Mouse (Mus musculus): ENCODE data around the gene Ucp3.
"Not testable (repeated sequence)": the region's sequence is repeated elsewhere in the genome, so short reads cannot be mapped to it uniquely, and the experiment has no call there.

Ucp3 gene

DNA sequence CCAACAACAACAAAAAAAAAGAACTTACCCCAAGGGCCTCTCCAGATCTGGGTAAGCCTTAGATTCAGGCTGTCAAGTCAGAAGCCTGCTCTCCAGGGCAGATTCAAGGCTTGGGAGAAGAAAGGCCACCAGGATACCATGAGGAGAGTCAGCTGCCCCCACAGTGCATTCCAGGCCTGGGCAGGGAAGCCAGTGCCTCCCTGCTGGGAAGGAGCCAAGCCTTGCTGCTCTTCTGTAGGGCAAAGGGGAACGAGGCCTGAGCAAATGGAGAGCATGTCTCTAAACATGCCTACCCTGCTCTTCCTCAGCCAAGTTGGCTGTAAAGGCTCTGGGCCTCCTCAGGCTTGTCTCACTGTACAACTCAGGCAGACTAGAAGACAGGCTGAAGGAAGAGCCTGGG, 1.9 kb downstream of the Ucp3 start:
- no peak for DNase-seq

DNA sequence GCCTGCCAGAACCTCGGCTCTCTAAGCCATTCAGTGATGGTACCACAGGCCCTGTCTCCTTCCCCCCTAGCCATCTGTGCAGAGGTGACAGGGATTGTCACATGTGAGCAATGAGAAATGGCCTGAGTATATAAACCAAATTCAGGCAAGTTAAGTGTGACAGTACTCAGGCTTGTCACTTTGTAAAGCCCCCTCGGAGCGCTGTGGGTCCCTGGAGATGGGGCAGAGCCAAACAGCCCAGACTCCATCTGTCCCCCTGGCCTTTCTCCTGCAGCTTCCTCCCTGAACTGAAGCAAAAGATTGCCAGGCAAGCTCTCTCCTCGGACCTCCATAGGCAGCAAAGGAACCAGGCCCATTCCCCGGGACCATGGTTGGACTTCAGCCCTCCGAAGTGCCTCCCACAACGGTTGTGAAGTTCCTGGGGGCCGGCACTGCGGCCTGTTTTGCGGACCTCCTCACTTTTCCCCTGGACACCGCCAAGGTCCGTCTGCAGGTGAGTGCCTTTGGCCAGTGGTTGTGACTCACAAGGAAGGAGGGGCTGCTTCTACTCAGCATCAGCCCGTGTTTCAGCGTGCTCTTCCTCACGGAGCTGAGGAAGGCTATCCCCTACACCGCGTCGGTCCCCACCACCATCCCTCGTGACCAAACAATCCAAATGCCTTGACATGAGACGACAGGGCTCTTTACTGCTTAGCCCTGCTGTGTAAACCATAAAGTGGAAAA, 6.5 kb downstream of the Ucp3 start:
- no peak for DNase-seq

DNA sequence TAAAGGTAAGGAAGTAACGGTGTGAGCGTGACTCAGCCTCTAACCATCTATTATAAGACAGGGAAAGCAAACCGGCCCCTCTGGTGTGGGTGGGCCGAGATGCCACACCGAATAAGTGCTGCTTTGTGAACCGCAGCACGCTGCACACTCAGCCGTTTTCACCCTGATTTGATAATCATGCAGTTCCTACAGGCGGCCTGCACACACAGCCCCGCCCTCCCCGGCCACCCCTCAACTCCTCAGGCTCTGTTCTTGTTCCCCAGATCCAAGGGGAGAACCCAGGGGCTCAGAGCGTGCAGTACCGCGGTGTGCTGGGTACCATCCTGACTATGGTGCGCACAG, 7.0 kb downstream of the Ucp3 start:
- DNase-seq: no peak

DNA sequence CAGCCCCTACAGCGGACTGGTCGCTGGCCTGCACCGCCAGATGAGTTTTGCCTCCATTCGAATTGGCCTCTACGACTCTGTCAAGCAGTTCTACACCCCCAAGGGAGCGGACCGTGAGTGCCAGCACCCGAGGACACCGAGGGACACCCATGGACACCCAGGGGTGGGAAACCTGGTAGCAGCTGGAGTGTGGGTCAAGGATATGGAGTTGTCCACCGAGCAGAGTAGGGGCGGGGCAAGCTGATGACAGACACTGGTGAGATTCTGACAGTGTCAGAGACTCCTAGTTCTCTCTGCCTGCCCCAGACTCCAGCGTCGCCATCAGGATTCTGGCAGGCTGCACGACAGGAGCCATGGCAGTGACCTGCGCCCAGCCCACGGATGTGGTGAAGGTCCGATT, 7.4 kb downstream of the Ucp3 start:
- DNase-seq: no peak

DNA sequence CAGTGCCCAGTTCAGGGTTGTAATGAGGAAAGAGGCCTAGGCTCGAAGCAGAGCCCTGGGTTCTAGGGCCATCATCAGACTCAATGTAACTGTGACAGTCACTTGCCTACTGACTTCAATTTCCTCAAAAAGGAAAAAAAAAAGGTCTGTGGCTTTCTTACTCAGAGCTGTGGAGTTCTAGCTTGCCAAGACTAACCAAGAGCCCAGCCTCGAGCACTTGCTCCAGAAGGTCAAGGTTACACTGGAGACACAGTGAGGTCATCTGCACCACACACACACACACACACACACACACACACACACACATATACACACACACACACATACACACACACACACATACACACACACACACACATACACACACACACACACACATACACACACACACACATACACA, 9.3 kb downstream of the Ucp3 start:
- not testable (repeated sequence) for DNase-seq

DNA sequence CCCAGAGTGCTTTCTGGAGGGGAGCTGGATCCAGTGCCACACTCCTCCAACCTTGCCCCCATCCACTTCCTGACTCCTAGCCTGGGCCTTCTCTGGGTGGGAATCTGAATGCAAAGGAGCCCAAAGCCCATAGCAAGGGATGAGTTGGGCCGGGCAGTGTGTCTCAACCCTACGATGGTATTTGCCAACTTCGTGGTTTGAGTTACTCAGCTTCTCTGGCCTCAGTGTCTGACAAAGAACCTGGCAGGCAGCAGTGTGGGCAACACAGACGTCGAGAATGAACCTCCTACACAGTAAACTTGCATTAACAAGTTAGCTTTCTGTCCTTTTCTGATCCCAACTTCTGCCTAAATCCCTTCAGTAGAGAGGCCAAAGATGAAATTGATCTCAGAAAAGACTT, 11.7 kb downstream of the Ucp3 start:
- DNase-seq: no peak

DNA sequence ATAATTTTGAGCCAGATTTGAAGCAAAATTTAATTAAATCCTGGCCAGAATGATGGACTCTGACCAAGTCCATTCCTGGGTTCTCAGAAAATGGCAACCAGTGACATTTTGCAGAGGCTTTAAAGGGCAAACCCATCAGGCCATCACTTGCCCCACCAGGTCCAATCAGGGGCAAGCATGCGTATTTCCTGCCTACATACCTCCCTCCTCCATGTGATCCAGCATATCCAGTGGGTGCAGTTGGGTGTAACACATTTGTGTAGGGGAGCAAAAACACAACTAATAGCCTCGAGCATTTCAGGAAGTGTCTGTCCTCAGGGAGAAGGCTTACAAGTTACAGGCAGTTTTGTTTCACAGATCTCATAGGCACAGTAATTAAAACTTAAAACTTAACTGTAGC, 14.5 kb downstream of the Ucp3 start:
- no peak for DNase-seq

DNA sequence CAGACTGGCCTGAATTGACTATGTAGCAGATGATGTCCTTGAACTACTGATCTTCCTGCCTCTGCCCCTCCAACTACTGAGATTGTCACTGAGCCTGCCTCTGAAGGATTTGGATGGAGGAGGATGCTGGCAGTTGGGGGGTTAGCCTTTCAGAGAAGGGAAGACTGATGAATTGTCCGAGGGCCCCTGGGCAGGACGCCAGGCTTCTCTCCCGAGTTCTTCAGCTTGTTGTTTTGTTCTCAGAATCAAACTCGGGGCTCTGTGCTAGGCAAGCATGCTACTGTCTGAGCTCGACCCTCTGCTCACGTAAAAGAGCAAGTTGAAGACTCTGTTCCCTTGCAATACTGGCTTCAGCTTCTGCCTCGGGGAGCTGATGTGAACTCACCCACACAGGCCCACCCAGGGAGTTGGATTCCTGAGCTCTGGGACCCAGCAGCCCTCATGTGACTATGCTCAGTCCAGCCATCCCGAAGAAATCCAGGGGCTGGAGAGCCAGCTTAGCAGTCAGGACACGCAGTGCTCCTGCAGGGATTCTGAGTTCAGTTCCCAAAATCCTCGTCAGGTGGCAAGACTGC, 15.8 kb downstream of the Ucp3 start:
- DNase-seq: no peak

DNA sequence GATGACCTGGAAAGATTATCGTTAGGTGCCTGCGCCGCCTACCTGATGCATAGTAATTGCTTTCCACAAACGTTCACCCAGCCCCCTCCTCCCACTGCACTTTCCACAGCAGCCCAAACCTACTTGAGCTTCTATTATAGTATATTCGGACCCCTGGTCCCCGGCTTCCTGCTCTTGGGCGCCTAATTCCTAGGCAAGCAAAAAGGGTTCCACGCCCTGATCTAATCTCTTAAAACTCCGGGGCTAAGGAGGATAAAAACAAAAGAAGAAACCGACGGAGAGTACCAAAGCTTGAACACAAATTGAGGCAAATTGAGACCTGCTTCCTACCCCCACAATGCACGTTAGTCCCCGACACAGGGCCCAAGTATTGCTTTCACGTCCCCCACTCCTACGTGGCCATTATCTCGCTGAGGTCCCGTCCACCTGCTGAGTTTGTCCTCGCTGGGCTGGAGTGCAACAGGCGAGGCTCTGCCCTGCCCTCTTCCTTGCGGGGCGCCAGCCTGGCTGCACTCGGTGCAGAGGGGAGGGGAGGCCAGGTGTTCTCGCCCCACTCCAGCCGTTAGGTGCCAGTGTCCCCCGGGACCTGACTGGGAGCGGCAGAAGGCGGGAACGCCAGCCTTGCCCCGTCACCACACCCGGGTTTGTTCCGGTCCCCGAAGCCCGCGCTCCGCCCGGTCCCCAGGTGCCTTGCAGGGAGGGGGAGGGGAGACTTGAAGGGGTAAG, 19.8 kb downstream of the Ucp3 start:
- peak; percentile 17 for DNase-seq

DNA sequence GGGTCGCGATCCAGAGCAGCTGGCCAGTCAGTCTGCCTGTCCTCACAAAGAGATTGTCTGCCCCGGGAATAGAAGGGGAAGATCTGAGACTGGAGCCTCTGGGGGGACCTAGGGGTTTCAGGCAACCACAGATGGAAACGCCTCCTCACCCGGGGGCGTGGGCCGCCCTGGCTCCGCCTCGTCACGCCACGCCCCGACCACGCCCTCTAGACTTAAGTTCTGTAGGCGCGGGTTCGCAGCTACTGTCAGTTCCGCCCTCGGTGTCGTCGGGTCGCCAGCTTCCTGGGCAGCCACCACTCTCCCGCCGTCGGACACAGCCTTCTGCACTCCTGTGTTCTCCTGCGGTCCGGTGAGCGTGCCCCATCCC, 20.3 kb downstream of the Ucp3 start, which contains the start of gene Ucp2:
TSS of gene Ucp2 (plus strand) at position 221 of the 367 bp plus-strand sequence.
- DNase-seq: peak; percentile 88

DNA sequence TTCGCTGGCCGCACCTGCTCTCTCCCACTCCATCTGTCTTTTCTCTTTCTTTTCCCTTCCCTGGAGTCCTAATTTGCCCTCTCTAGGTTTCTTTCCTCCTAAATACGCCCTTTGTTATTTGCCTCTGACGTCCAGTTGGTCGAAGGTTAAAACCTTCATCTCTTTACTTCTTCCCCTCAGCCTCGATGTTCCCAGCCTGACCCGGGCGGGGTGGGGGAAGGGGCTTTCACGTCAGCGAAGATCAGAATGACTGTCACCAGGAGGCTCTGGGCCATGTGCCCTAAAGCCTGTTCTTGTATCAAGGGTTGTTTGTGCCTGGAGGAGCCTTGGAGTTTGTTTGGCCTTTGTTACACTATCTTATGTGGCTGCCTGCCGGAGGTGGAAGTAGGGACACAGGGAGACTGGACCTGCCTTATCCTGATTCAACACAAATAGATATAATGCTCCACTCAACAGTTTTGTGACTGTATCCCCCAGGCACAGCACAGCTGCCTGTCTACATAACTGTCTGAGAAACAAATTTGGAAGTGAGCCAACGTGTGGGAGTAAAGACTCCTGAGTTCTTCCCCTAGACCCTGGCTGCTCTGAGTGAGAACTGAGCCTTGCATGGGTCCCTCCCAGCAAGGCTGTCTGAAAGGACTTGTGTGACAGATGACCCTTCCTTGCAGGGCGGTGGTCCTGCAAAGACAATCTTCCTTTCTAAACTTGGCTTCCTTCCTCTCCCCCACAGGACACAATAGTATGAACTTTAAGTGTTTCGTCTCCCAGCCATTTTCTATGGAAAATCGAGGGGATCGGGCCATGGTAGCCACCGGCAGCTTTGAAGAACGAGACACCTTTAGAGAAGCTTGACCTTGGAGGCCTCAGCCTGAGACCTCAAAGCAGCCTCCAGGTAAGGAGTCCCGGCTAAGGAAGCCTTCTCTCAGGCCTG, 21.0 kb downstream of the Ucp3 start:
- peak; percentile 53 for DNase-seq

DNA sequence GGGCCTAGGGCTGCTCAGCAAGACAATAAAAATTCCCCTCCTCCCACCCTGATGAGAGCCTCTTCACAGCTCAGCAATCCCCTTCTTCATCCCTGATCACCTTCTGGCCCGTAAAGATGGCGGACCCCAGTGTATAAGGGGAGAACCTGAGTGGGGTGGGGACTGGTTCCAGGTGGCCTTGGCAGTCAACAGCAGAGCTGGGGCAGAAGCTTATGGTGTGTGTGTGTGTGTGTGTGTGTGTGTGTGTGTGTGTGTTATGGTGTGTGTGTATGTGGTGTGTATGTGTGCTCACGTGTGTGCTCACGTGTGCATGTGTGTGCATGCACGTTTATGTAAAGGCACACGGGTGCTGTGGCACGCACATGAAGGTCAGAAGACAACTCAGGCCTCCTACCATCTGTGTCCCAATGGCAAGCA, 21.6 kb downstream of the Ucp3 start:
- DNase-seq: no peak

DNA sequence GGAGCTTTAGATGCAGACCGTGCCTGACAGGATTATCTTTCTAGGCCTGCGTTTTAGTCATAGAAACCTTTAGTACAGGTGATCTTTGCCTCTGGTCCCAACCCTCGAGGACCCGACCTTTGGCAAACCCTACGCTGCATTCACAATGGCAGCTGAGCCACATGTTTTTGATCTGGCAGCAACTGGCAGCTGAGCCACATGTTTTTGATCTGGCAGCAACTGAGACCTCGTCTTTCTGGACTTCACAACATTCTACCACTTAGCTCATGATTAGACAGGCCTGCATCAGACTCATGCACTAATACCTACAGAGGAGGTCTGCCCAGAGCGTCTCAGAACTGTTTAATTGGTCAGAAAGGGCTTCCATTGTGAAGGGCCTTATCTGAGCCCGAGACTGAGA, 22.3 kb downstream of the Ucp3 start:
- DNase-seq: peak; percentile 63

DNA sequence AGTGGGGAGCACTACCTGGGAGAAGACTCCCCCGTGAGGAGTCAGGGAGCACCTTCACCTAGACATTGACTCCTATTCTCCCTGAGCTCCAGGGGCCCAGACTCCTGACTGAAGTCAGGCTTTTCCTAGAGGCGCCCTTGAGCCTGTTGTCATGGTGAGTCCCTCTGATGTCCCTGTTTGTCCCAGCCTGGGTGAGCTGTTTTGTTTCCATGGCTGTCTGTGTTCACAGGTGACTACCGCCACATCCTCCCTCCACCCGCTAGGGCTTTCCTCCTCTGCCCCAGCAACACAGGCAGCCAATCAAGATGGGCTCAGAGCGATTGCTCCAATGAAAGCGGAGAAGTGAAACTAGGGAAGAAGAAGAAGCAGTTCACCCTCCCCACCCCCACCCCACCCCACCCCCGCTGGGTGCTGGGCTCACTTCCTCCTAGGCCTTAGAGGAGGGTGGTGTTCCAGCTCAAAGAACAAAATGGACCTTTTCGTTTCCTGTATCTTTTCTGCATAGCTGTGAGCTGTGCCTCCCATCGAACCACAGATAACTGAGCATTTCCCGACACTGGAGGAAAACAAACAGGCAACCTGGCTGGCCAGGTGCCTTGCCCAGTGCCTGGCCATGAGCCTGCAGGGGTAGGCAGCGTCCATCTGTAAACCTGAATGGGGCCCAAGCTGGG, 22.9 kb downstream of the Ucp3 start:
- peak; percentile 63 for DNase-seq

DNA sequence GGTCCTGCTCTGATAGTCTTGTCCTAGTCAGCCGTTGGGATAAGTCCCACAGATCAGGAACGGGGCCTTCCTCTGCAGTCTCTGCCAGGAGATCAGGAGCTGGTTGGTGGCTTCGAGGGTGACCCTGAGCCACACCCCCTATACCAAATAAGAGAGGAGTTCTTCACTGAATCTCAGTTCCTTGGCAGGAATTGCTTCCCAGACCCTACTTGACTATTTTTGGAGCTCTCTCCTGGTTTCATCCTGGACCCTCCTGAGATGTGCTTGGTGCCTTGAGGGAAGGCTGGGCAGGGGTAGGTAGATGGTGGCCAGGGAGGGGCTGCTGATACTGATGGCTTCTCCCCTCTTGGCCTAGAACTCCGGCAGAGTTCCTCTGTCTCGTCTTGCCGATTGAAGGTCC, 23.6 kb downstream of the Ucp3 start:
- DNase-seq: no peak

DNA sequence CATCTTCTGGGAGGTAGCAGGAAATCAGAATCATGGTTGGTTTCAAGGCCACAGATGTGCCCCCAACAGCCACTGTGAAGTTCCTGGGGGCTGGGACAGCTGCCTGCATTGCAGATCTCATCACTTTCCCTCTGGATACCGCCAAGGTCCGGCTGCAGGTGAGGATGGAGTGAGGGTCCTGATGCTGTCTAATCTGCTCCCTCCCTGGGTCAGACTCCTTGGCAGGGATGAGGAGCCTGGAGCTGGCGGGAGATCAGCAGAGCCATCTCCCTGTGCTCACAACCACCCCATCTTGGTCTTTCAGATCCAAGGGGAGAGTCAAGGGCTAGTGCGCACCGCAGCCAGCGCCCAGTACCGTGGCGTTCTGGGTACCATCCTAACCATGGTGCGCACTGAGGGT, 24.0 kb downstream of the Ucp3 start:
- DNase-seq: no peak

DNA sequence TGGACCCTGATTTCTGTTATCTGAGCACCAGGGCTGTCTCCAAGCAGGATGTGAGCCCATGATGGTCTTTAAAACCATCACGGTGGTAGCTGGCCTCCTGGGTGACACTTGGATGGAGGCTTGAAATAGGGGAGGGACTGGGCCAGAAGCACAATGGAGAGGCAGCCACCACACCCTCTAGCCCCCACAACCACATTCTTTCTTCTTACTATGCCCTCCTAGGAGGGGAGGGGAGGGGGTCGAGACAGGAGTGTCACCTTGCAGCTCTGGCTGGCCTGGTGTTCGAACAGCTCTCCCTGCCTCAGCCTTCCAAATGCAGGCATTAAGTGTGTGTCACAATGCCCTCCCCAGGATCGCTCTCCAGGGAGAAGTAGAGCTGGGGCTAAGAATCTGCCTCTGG, 24.6 kb downstream of the Ucp3 start:
- no peak for DNase-seq

DNA sequence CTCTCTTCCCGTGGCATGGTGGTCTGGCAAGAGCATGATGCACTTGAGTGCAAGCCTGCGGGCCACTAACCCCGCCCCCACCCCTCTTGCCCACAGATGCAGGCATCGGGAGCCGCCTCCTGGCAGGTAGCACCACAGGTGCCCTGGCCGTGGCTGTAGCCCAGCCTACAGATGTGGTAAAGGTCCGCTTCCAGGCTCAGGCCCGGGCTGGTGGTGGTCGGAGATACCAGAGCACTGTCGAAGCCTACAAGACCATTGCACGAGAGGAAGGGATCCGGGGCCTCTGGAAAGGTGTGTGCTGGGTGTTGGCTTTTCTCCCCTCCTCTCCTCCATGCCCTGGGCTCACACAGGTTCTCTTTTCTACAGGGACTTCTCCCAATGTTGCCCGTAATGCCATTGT, 25.2 kb downstream of the Ucp3 start:
- DNase-seq: no peak

DNA sequence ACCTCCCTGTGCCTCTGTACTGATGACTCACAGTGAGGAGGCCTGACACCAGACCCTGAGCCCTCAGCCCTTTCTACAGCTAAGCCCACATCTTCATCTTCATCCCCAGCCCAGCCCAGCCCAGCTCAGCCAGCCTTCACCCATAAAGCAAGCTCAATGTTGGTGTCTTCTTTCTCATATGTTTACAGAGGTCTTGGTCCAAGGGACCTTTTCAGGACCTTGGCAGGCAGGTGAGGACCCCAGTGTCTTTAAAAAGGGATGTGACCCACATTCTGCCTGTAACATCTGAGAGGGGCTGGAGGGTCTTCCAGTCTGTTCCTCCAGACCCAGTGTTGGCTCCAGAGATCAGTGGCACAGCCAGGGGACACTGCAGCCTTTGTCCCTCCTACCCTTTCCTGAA, 26.7 kb downstream of the Ucp3 start:
- DNase-seq: no peak

DNA sequence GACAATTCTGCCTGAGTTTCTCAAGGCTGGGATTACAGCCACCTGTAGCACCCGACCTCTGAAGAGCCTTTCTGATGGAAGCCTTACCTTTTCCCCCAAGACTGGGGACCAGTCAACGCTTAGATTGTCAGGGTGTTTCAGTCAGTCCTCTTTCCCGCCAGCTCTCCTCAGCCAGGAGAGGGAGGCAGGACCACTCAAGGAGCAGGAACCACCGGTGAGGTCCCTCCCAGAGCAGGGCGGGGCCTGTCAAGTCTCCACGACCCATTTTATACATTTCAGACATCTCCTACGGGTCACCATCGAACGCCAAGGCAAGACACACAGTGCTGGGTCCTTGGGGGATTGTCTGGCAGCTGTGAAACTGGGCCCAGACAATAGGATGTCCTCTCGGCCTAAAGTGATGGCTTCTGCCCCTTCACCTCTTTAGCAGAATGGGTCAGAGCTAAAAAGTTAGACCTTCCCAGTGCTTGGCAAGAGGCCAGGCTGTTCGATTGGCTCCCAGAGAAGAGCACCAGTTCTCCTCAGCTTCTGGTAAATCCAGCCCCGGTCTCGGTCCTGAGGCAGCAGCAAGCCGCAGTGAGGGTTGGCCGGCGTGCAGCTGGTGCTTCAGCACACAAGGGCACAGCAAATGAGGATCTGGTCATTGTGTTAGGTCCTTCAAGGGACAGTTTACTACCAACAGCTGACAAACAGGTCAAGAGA, 27.6 kb downstream of the Ucp3 start:
- no peak for DNase-seq

DNA sequence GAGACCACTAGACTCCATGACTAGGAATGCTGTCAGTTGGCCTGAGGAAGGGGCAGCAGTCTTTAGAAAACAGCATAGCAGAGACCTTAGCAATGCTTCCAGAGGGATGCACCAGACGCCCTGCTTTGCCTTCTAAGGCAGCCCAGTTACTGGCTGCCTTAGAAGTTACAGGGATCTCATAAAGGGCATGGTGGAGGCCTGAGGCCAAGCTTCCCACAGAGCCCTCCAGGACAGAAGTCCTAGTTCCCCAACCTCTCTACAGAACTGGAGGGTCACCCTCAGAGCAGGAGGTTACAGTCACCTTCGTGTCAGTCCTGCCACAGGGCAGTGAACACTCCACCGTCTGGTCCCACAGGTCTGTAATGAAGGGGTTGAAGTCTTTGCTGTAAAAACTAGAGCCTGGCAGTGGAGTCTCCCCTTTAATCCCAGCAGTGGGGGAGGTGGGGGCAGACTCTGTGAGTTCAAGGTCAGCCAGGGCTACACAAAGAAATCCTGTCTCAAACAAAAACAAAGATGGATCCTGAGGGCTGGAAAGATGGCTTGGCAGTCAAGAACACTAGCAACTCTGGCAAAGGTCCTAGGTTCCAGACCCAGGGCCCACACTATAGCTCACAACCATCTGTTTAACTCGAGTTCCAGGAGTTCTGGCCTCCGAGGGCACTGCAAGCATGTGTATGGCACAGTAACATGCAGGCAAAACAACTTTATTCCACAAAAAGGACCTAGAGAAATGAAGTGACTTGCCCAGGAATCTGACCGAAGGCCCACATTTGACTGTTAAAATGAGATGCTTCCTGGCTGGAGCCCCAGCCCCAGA, 28.4 kb downstream of the Ucp3 start:
- no peak for DNase-seq
